ENCODE assay signal across 24 mouse cellular contexts in the genomic region with DNA sequence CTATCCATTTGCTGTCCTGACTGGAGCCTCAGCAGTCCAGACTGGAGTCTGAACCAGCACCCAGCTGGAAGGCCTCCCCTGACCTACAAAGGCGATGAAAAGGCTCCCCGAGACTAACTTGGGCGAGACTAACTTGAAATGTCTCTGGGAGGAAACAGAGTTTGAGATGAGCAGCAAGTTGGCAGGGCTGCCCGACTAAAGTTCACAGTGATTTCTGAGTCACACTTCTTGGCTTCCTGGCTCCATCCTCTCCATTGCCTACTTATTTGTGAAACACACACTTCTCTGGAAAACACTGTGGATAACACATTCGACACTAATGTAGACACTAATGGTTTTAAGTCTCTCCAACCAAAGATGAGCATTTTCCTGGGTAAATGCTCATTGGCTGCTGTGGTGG.
DNase-seq lines count a peak whose midpoint lies in the region; TF ChIP-seq lines count a peak whose summit lies in the region.
"Had no signal": no experiment of that assay in that cellular context is flagged by ENCODE, and none has a peak within 500 bp of the region (broad histone marks: within the 10 kb centered on the region; RNA-seq: fewer than 3 reads in every experiment).

No protein-coding gene starts in this region.

- no peak for TF ChIP-seq POLR2A in myocyte (IDR thresholded peaks at IDR 0.05; ENCODE audit: insufficient read length, low read depth)

- H3ac ChIP-seq in myocyte (ENCODE audit: control insufficient read depth, insufficient read length): no peak overlapping the region

- H3K36me3 ChIP-seq in myocyte (ENCODE audit: control insufficient read depth, insufficient read depth): no peaks in the 10 kb centered on the region
- no peaks in the 10 kb centered on the region for H3K36me3 ChIP-seq in midbrain, embryonic 10.5 days
- H3K36me3 ChIP-seq: embryonic facial prominence, embryonic 13.5 days; forebrain, embryonic 15.5 days; hindbrain, embryonic 12.5 days; limb, embryonic 12.5 days; midbrain, embryonic 12.5 days had no signal

- peak; percentile 16 to 36 for DNase-seq in adrenal gland, adult (ENCODE audit: inconsistent age in 2 of 2, low spot score in 1 of 2)
- no peak for DNase-seq in adrenal gland, adult 18-20 months (ENCODE audit: low spot score in 2 of 2)
- DNase-seq in gastrocnemius, postnatal 25 days: peak; percentile 6
- DNase-seq in gastrocnemius, adult 8-10 months (ENCODE audit: low spot score in 2 of 2): no peak
- peak; percentile 11 for DNase-seq in kidney, adult 9 months
- no peak for DNase-seq in kidney, postnatal 4 days
- no peak for DNase-seq in midbrain, embryonic 10.5 days (ENCODE audit: low spot score)
- DNase-seq: cerebellum, adult 8-10 months; cerebellum, postnatal 36 days; embryo, embryonic 11 days; gastrocnemius, postnatal 36 days; kidney, adult 8-10 months; layer of hippocampus, postnatal 36 days; liver, postnatal 0 days; right cerebral cortex, postnatal 25 days; thymus, postnatal 25 days had no signal

- WGBS in midbrain, embryonic 10.5 days: 83% methylated on average over 5 of the region's 5 CpGs

- no peaks in the 10 kb centered on the region for H3K79me2 ChIP-seq in myocyte (ENCODE audit: control insufficient read depth, insufficient read depth)

- H3K9me3 ChIP-seq in midbrain, embryonic 10.5 days (replicated peaks): no peaks in the 10 kb centered on the region
- H3K9me3 ChIP-seq: embryonic facial prominence, embryonic 13.5 days; forebrain, embryonic 15.5 days; hindbrain, embryonic 12.5 days; limb, embryonic 12.5 days; midbrain, embryonic 12.5 days had no signal

- peaks cover 16% of the 10 kb centered on the region for H3K4me1 ChIP-seq in midbrain, embryonic 10.5 days

- no peak overlapping the region for H3K27ac ChIP-seq in midbrain, embryonic 10.5 days (replicated peaks)
- H3K27ac ChIP-seq: embryonic facial prominence, embryonic 13.5 days; forebrain, embryonic 15.5 days; hindbrain, embryonic 12.5 days; limb, embryonic 12.5 days; midbrain, embryonic 12.5 days had no signal

- peak overlapping the region; percentile 48 for H3K4me2 ChIP-seq in myocyte (ENCODE audit: low read depth)
- H3K4me2 ChIP-seq: embryonic facial prominence, embryonic 13.5 days; forebrain, embryonic 15.5 days; hindbrain, embryonic 12.5 days; limb, embryonic 12.5 days; liver, embryonic 11.5 days; midbrain, embryonic 12.5 days had no signal

- no peak overlapping the region for H3K4me3 ChIP-seq in myocyte
- H3K4me3 ChIP-seq in midbrain, embryonic 10.5 days: no peak overlapping the region
- H3K4me3 ChIP-seq: embryonic facial prominence, embryonic 13.5 days; erythroblast, embryonic 14.5 days; forebrain, embryonic 15.5 days; hindbrain, embryonic 12.5 days; limb, embryonic 12.5 days; midbrain, embryonic 12.5 days had no signal

- peaks cover 11% of the 10 kb centered on the region for H3K27me3 ChIP-seq in myocyte (ENCODE audit: control insufficient read depth, insufficient read depth, insufficient read length)
- H3K27me3 ChIP-seq in midbrain, embryonic 10.5 days (ENCODE audit: low read depth, poor library complexity, severe bottlenecking): no peaks in the 10 kb centered on the region
- H3K27me3 ChIP-seq: embryonic facial prominence, embryonic 13.5 days; hindbrain, embryonic 12.5 days; midbrain, embryonic 12.5 days had no signal

TF ChIP-seq in myocyte, 11 proteins besides CTCF, POLR2A, EP300 and RAD21:
- no peak for TF ChIP-seq TCF3 (IDR thresholded peaks at IDR 0.05; ENCODE audit: insufficient read length, low read depth)
- no peak for TF ChIP-seq TCF12 (IDR thresholded peaks at IDR 0.05; ENCODE audit: insufficient read depth, poor library complexity, severe bottlenecking)
- no peak for TF ChIP-seq MAX (IDR thresholded peaks at IDR 0.05; ENCODE audit: low read depth)
- no peak for TF ChIP-seq USF1 (IDR thresholded peaks at IDR 0.05; ENCODE audit: low read depth)
- no peak for TF ChIP-seq MYOD1 (IDR thresholded peaks at IDR 0.05; ENCODE audit: control insufficient read depth in 1 of 3, insufficient read length in 2 of 3, low read depth in 2 of 3)
- no peak for TF ChIP-seq MYOG (IDR thresholded peaks at IDR 0.05; ENCODE audit: control insufficient read depth in 1 of 3, insufficient read depth in 1 of 3, insufficient read length in 2 of 3, low read depth in 2 of 3)
- TF ChIP-seq POLR2AphosphoS2 (IDR thresholded peaks at IDR 0.05; ENCODE audit: insufficient read length, low read depth): no peak
- TF ChIP-seq SRF (IDR thresholded peaks at IDR 0.05; ENCODE audit: control insufficient read depth, insufficient read length, low read depth): no peak
- no peak for TF ChIP-seq CEBPB (IDR thresholded peaks at IDR 0.05; ENCODE audit: insufficient read depth, poor library complexity, severe bottlenecking)
- no peak for TF ChIP-seq REST (IDR thresholded peaks at IDR 0.05; ENCODE audit: insufficient read depth, insufficient read length)
- TF ChIP-seq E2F4 (IDR thresholded peaks at IDR 0.05; ENCODE audit: insufficient read depth): no peak

Comparison
In these comparisons a context has a peak if more than half of its experiments do, and no peak if none do; other contexts are left out.
1. DNase-seq: peak in adrenal gland, adult (2 of 2), gastrocnemius, postnatal 25 days (single experiment) and kidney, adult 9 months (single experiment); none in adrenal gland, adult 18-20 months (0 of 2), gastrocnemius, adult 8-10 months (0 of 2), kidney, postnatal 4 days (0 of 2) and midbrain, embryonic 10.5 days (single experiment).